Mouse (Mus musculus) retina, postnatal 1 day (tissue): ENCODE data around the gene Tnrc6b.
"Not testable (repeated sequence)": the region's sequence is repeated elsewhere in the genome, so short reads cannot be mapped to it uniquely, and the experiment has no call there.

ENCODE experiments used
- DNase-seq: peaks from one replicate; pipeline ENCODE4 v3.0.0-alpha.2; 2012

The Tnrc6b gene

GRCm38 (mm10) chr15:80859366-80859765 lies 148.3 kb downstream of the Tnrc6b start:
- peak; percentile 47 for DNase-seq

GRCm38 (mm10) chr15:80861302-80861701 lies 150.2 kb downstream of the Tnrc6b start:
- no peak for DNase-seq

- no peak for DNase-seq
Measured at GRCm38 (mm10) chr15:80862027-80862426, 150.9 kb downstream of the Tnrc6b start.

GRCm38 (mm10) chr15:80868603-80869002 lies 157.5 kb downstream of the Tnrc6b start:
- DNase-seq, result not testable (repeated sequence)

- no peak for DNase-seq
Measured at GRCm38 (mm10) chr15:80874726-80875125, 163.6 kb downstream of the Tnrc6b start.

GRCm38 (mm10) chr15:80876231-80876630 lies 165.1 kb downstream of the Tnrc6b start:
- DNase-seq, result no peak

GRCm38 (mm10) chr15:80884095-80884494 lies 173.0 kb downstream of the Tnrc6b start:
- no peak for DNase-seq

GRCm38 (mm10) chr15:80886361-80887156 lies 175.4 kb downstream of the Tnrc6b start:
- DNase-seq, result no peak

GRCm38 (mm10) chr15:80892341-80892740 lies 181.2 kb downstream of the Tnrc6b start:
- no peak for DNase-seq

GRCm38 (mm10) chr15:80896741-80897140 lies 185.6 kb downstream of the Tnrc6b start:
- DNase-seq, result no peak

GRCm38 (mm10) chr15:80897911-80898310 lies 186.8 kb downstream of the Tnrc6b start:
- no peak for DNase-seq

- DNase-seq, result no peak
Measured at GRCm38 (mm10) chr15:80899806-80900205, 188.7 kb downstream of the Tnrc6b start.

GRCm38 (mm10) chr15:80901806-80902513 lies 190.8 kb downstream of the Tnrc6b start:
- DNase-seq, result no peak

- DNase-seq, result not testable (repeated sequence)
Measured at GRCm38 (mm10) chr15:80904776-80905175, 193.7 kb downstream of the Tnrc6b start.

- no peak for DNase-seq
Measured at GRCm38 (mm10) chr15:80910183-80910582, 199.1 kb downstream of the Tnrc6b start.

GRCm38 (mm10) chr15:80910790-80911531 lies 199.8 kb downstream of the Tnrc6b start:
- DNase-seq, result no peak

- DNase-seq, result no peak
Measured at GRCm38 (mm10) chr15:80912175-80912574, 201.1 kb downstream of the Tnrc6b start.

GRCm38 (mm10) chr15:80913803-80914202 lies 202.7 kb downstream of the Tnrc6b start:
- no peak for DNase-seq

GRCm38 (mm10) chr15:80915850-80916249 lies 204.7 kb downstream of the Tnrc6b start:
- DNase-seq, result no peak

- no peak for DNase-seq
Measured at GRCm38 (mm10) chr15:80916621-80917020, 205.5 kb downstream of the Tnrc6b start.

- no peak for DNase-seq
Measured at GRCm38 (mm10) chr15:80920346-80920745, 209.2 kb downstream of the Tnrc6b start.

- no peak for DNase-seq
Measured at GRCm38 (mm10) chr15:80921781-80922180, 210.7 kb downstream of the Tnrc6b start.

- no peak for DNase-seq
Measured at GRCm38 (mm10) chr15:80924211-80924610, 213.1 kb downstream of the Tnrc6b start.
